Mouse (Mus musculus) liver, embryonic 14.5 days (tissue): ENCODE measurements at regions not wholly inside any gene's neighbourhood (a gene's known extent, or its start where the extent isn't known, plus 50 kb on each side); places are given as distances from the start of the nearest gene placed in this dataset.
"Not testable (repeated sequence)": the region's sequence is repeated elsewhere in the genome, so short reads cannot be mapped to it uniquely, and the experiment has no call there.

ENCODE experiments used
- ATAC-seq: fragments of 200-750 bp; cut with Nextera tagmentation; 2 replicates; pipeline ENCODE4 v1.8.0; 2017; ENCODE audit warnings: moderate number of reproducible peaks, mild to moderate bottlenecking, moderate library complexity; ENCODE audit not compliant: insufficient read depth
- DNase-seq, 3 experiments: peaks; one replicate each; pipeline ENCODE4 v3.0.0-alpha.2; 2012 to 2013; ENCODE audit warnings: low read depth in 3 of 3, low spot score in 3 of 3
- H3K27ac ChIP-seq: fragments of 300-500 bp; sonication (generic); 2 replicates; pipeline ENCODE4 v1.5.1; 2014; ENCODE audit warnings: moderate library complexity, mild to moderate bottlenecking, control low read depth, inconsistent platforms
- H3K27me3 ChIP-seq: fragments of 300-500 bp; sonication (generic); 2 replicates; pipeline ENCODE4 v1.6.1; 2014; ENCODE audit warnings: mild to moderate bottlenecking, low read length, moderate library complexity; ENCODE audit not compliant: control insufficient read depth, insufficient read depth
- H3K36me3 ChIP-seq: fragments of 300-500 bp; sonication (generic); replicated peaks from 2 replicates; pipeline ENCODE4 v1.6.1; 2014; ENCODE audit warnings: low read depth; ENCODE audit not compliant: control insufficient read depth, insufficient read depth
- H3K4me1 ChIP-seq, 2 experiments: fragments of 200-500 bp in 1 of 2; fragments of 300-500 bp in 1 of 2; sonication (generic) in 1 of 2; replicated peaks; 2 replicates each; pipeline ENCODE4 v1.6.1; 2012 to 2014; ENCODE audit warnings: antibody characterized with exemption in 1 of 2, inconsistent platforms in 1 of 2, low read length in 1 of 2; ENCODE audit not compliant: control insufficient read depth in 2 of 2, insufficient read depth in 2 of 2
- H3K4me2 ChIP-seq: fragments of 300-500 bp; sonication (generic); 2 replicates; pipeline ENCODE4 v1.6.1; 2014; ENCODE audit warnings: low read depth, mild to moderate bottlenecking, control low read depth, moderate library complexity
- H3K4me3 ChIP-seq, 2 experiments: fragments of 200-500 bp in 1 of 2; fragments of 300-500 bp in 1 of 2; sonication (generic) in 1 of 2; 2 replicates each; pipeline ENCODE4 v1.5.1; 2012 to 2014; ENCODE audit warnings: low read depth in 2 of 2, low read length in 2 of 2, mild to moderate bottlenecking in 2 of 2, control low read depth in 1 of 2, inconsistent platforms in 1 of 2, moderate library complexity in 1 of 2; ENCODE audit not compliant: insufficient read depth in 1 of 2
- H3K9ac ChIP-seq: fragments of 300-500 bp; sonication (generic); replicated peaks from 2 replicates; pipeline ENCODE4 v1.6.1; 2014; ENCODE audit warnings: mild to moderate bottlenecking, control low read depth, moderate library complexity
- H3K9me3 ChIP-seq: fragments of 300-500 bp; sonication (generic); 2 replicates; pipeline ENCODE4 v1.6.1; 2016; ENCODE audit warnings: low read length, mixed read lengths; ENCODE audit not compliant: control insufficient read depth
- CTCF ChIP-seq: IDR thresholded peaks from 2 replicates; pipeline ENCODE4 v1.5.1; 2016; ENCODE audit warnings: antibody characterized with exemption, low read depth, control low read depth
- EP300 ChIP-seq: IDR thresholded peaks from 2 replicates; pipeline ENCODE4 v1.6.1; 2016; ENCODE audit warnings: antibody characterized with exemption, low read depth
- WGBS: fragments of 180-500 bp; shearing (Covaris S2); extraction: QIAGEN DNeasy Blood & Tissue Kit; methylation state at CpG from one replicate; pipeline ENCODE4 v1.1.7; 2014; ENCODE audit not compliant: insufficient replicate concordance; 5-methylcytosine and 5-hydroxymethylcytosine counted together

DNA sequence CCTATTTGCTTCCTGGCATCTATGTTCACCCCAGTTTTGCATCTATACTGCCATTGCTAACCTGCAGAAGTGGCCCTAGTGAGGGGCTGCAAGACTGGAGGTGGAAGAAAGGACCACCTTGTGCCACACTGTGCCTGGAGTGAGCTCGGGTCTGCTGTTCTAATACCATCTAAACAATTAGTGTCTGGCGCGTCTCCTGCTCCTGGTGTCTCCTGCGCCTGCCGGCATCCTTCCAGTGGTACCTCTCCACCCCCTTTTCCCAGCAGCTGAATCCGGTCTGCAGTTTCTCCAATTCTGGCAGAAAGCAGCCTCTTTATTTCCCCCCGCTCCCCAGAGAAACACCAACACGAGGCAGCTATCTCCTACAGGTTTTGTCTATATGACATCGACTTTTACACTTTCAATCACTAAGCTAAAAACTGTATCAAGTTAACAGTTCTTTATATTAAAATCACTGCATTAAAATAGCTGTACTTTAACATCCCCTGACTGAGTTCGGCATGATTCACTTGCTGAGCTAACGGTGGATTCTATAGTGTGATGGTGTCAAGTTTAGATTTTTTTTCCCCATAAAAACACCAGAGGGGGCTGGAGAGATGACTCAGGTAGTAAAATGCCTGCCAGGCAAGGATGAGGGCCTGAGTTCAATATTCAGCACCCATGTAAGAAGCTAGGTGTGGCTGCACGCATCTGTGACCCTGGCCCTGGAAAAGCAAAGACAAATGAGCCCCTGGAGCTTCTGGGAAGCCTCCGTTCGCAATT, 131.1 kb upstream of the 1700025G04Rik start:
- Histone ChIP-seq H3K36me3 (no peaks in the 10 kb centered on the region), H3K27me3 (no peaks in the 10 kb centered on the region), H3K27ac (no peak overlapping the region), H3K4me1 (no peaks in the 10 kb centered on the region), H3K9ac (no peak overlapping the region), H3K4me3 (no peak overlapping the region), H3K4me2 (no peak overlapping the region), H3K9me3 (no peaks in the 10 kb centered on the region)
- 65% methylated on average over 14 of the region's 14 CpGs for WGBS
- TF ChIP-seq CTCF: no peak
- TF ChIP-seq EP300: no peak
- DNase-seq (no peak), ATAC-seq (no peak)

DNA sequence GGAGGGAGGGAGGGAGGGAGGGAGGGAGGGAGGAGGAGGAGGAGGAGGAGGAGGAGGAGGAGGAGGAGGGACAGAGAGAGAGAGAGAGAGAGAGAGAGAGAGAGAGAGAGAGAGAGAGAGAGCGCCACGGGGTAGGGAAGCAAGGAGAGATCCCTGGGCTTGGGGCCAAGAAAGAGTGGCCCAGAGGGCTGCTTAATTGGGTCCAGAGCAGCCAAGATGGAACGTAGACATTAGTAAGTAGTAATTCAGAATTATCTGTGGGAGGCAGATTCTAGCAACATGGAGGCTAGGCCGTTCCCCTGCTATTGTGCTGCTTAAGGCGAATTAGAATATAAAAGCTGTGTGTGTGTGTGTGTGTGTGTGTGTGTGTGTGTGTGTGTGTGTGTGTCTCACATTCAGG, 129.8 kb upstream of the 1700025G04Rik start:
- H3K9me3 ChIP-seq, H3K4me1 ChIP-seq, H3K4me2 ChIP-seq, DNase-seq, H3K9ac ChIP-seq, H3K4me3 ChIP-seq, ATAC-seq, H3K27me3 ChIP-seq, H3K27ac ChIP-seq, H3K36me3 ChIP-seq: not testable (repeated sequence)
- 70% methylated on average over 5 of the region's 5 CpGs for WGBS

DNA sequence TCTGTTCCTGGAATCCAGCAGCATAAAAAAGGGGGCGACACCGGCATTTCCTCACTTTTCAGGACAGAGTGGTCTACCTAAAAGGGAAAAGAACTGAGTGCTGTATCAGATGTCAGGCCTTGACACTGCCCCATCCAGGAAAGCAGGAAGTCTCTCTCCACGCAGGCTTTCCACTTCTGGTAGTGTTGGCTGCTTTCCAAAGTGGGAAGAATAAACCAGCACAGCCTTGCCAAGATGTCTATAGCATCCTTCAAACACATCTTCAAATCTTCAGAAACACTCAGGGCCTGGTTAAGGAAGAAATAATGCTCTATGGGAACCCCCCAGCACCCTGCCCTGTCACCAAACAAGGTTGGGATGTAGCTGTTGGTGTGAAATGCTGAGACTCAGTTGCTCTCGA, 127.5 kb upstream of the 1700025G04Rik start:
- no peak for ATAC-seq
- no peaks in the 10 kb centered on the region for H3K27me3 ChIP-seq
- H3K9me3 ChIP-seq: no peaks in the 10 kb centered on the region
- no peak for TF ChIP-seq CTCF
- no peak overlapping the region for H3K4me2 ChIP-seq
- DNase-seq: no peak
- H3K9ac ChIP-seq: no peak overlapping the region
- no peak overlapping the region for H3K27ac ChIP-seq
- H3K36me3 ChIP-seq: no peaks in the 10 kb centered on the region
- 47% methylated on average over 4 of the region's 4 CpGs for WGBS
- no peak overlapping the region for H3K4me3 ChIP-seq
- no peaks in the 10 kb centered on the region for H3K4me1 ChIP-seq

DNA sequence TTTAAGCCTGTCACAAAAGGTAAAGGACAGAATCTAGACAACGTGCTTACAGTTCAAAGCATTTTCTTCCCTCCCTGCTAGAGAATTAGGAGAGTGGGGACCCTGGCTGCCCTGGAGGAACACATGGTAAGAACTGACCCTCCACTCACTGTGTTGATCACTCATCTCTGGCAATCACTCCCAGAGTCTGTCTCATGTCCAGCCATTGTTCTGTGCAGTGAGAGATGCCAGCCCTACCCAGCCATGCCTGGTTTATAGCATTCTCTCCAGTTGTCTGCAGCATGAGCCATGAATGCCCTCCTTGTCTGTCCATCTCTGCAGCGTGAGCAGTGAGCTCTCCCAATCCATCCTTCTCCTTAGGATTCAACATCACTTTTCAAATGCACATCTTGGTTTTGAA, 124.5 kb upstream of the 1700025G04Rik start:
- ATAC-seq: no peak
- WGBS: 57% methylated on average over 2 of the region's 2 CpGs
- H3K9me3 ChIP-seq: no peaks in the 10 kb centered on the region

DNA sequence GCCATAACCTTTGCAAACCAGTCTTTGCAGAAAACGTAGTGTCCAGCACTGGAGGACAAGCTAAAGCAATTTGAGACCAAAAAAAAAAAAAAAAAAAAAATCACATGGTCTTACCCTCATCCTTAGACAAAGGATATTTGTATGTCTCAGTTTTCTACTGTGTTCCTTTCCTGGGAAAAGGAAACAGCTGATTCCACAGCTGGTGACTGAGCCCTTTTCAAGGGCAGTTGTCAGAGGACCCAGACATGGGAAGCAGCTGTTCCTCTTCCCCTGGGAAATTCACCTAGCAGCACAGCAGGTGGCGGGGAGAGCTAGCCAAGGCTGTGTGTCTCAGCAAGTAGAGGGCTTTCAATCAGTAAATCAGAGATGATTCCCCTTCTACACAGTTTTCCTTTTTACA, 113.3 kb upstream of the 1700025G04Rik start:
- no peak for TF ChIP-seq EP300
- TF ChIP-seq CTCF: no peak
- H3K27ac ChIP-seq: no peak overlapping the region
- no peaks in the 10 kb centered on the region for H3K36me3 ChIP-seq
- H3K4me1 ChIP-seq: no peaks in the 10 kb centered on the region
- no peak for DNase-seq
- H3K4me2 ChIP-seq: no peak overlapping the region
- H3K4me3 ChIP-seq: no peak overlapping the region
- no peaks in the 10 kb centered on the region for H3K9me3 ChIP-seq
- ATAC-seq: no peak
- H3K9ac ChIP-seq: no peak overlapping the region
- no peaks in the 10 kb centered on the region for H3K27me3 ChIP-seq
- 44% methylated on average over 2 of the region's 2 CpGs for WGBS

More for the DNA sequence above, 124.5 kb upstream of the 1700025G04Rik start:
- Histone ChIP-seq H3K27ac (no peak overlapping the region), H3K4me2 (no peak overlapping the region), H3K27me3 (no peaks in the 10 kb centered on the region), H3K4me1 (no peaks in the 10 kb centered on the region), H3K36me3 (no peaks in the 10 kb centered on the region), H3K9ac (no peak overlapping the region), H3K4me3 (no peak overlapping the region)
- DNase-seq: no peak
- TF ChIP-seq EP300: no peak
- TF ChIP-seq CTCF: no peak
